Mouse (Mus musculus) neural tube, embryonic 11.5 days (tissue): ENCODE data around the gene Abracl. TPM values are rescaled to one million over a fixed set of nuclear protein-coding genes. Genes with fewer than 3 reads are reported as not detected.

ENCODE experiments used
- ATAC-seq: fragments of 200-750 bp; cut with Nextera tagmentation; 2 replicates; pipeline ENCODE4 v1.8.0; 2017; ENCODE audit warnings: moderate number of reproducible peaks, mild to moderate bottlenecking, moderate TSS enrichment, moderate library complexity; ENCODE audit not compliant: insufficient read depth, low FRiP score, low TSS enrichment
- DNase-seq: peaks from one replicate; pipeline ENCODE4 v3.0.0-alpha.2; 2015; ENCODE audit warnings: low spot score
- H3K27ac ChIP-seq: fragments of 300-500 bp; sonication (generic); 2 replicates; pipeline ENCODE4 v1.5.1; 2014; ENCODE audit warnings: low read depth, mild to moderate bottlenecking, low read length
- H3K27me3 ChIP-seq: fragments of 300-500 bp; sonication (generic); 2 replicates; pipeline ENCODE4 v1.6.1; 2014; ENCODE audit warnings: mild to moderate bottlenecking, low read length, mixed read lengths; ENCODE audit not compliant: control insufficient read depth, insufficient read depth
- H3K36me3 ChIP-seq: fragments of 300-500 bp; sonication (generic); 2 replicates; pipeline ENCODE4 v1.6.1; 2014; ENCODE audit warnings: mild to moderate bottlenecking, low read length, moderate library complexity, mixed read lengths; ENCODE audit not compliant: control insufficient read depth, insufficient read depth
- H3K4me1 ChIP-seq: fragments of 300-500 bp; sonication (generic); 2 replicates; pipeline ENCODE4 v1.6.1; 2014; ENCODE audit warnings: low read length, mixed read lengths; ENCODE audit not compliant: control insufficient read depth, insufficient read depth
- H3K4me2 ChIP-seq: fragments of 300-500 bp; sonication (generic); 2 replicates; pipeline ENCODE4 v1.6.1; 2014; ENCODE audit warnings: low read depth, mild to moderate bottlenecking, moderate library complexity
- H3K4me3 ChIP-seq: fragments of 300-500 bp; sonication (generic); 2 replicates; pipeline ENCODE4 v1.5.1; 2014; ENCODE audit warnings: low read depth, low read length
- H3K9ac ChIP-seq: fragments of 300-500 bp; sonication (generic); 2 replicates; pipeline ENCODE4 v1.6.1; 2014; ENCODE audit warnings: mild to moderate bottlenecking, low read length
- H3K9me3 ChIP-seq: fragments of 300-500 bp; sonication (generic); 2 replicates; pipeline ENCODE4 v1.6.1; 2016; ENCODE audit warnings: low read length; ENCODE audit not compliant: control insufficient read depth
- WGBS: fragments of 180-500 bp; shearing (Covaris S2); extraction: QIAGEN DNeasy Blood & Tissue Kit; methylation state at CpG from one replicate; pipeline ENCODE4 v1.1.7; 2014; 5-methylcytosine and 5-hydroxymethylcytosine counted together
- polyA plus RNA-seq: library from polyadenylated mRNA; unstranded; fragments of >200 nt; fragmentation: Nextera tagmentation; extraction: Ambion mirVana; gene quantifications from 2 replicates; pipeline ENCODE4 v1.2.1, GENCODE M21; 2014

The Abracl gene
- polyA plus RNA-seq, 1 experiment from 2014 or later = 179 TPM

DNA sequence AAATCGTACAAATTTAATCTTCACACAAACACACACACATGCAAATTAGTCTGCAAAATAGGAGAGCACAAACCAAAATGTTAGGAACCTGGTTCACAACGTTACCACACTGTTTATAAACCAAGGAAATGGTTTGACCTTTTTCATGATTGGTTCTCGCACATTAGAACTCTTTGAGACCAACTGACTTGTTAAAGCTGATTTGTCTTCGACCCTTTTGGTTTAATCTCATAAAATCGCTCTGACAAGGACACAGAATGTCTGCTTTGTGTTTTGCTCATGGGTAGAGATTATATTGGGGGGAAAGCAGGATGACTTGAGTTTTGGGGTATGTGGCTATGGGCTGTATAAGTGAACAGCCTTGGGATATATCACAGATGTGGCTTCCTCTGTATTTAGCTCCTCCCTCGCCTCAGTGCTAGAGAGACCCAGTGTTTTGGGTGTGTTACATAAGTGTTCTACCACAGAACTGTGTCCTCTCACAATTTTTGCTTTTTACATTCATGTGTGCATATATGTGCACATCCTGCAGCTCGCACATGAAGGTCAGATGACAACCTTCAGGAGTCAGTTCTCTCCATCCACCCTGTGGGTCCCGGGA lies 35.2 kb downstream of the Abracl start:
- Histone ChIP-seq H3K4me1 (no peaks in the 10 kb centered on the region), H3K4me3 (no peak overlapping the region), H3K9me3 (no peaks in the 10 kb centered on the region), H3K36me3 (no peaks in the 10 kb centered on the region), H3K4me2 (no peak overlapping the region), H3K27me3 (no peaks in the 10 kb centered on the region), H3K9ac (no peak overlapping the region), H3K27ac (no peak overlapping the region)
- WGBS = 88% methylated on average over 8 of the region's 8 CpGs
- DNase-seq (no peak), ATAC-seq (no peak)

DNA sequence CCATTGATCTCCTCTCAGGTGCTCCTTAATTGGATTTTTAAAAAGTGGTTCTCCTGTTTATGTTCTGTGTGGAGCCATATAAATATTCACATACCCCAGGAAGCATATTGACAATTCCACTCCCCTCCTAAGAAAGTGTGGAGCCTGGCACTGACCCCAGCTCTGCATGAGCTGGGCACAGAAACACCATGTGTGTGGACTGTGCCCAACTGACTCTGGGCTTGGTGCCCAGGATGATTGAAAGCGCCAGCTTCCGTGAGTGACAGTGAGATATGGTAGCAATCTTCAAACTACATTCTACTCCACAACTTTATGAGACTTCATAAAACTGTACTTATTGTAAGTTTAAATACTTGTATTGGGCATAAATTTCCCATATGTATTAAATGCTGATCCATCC lies 39.8 kb downstream of the Abracl start:
- H3K9ac ChIP-seq = no peak overlapping the region
- ATAC-seq = no peak

DNA sequence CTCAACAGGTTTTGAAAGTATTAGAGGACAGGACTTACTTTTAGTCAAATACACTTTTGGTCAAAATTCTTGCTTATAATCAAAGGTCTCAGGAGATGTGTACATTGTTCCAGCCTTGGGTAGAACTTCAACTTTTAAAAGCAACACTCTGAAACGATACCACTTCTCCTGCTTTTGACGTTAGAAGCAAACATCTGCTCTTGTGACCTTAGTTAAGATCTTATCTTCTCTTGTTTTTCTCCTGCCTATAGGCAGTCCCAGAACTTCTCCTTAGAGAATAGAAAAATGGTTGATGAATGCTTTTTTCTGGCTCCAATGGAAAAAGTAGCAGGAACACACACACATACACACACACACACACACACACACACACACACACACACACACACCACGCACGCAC lies 57.0 kb downstream of the Abracl start:
- no peaks in the 10 kb centered on the region for H3K36me3 ChIP-seq
- H3K4me2 ChIP-seq = no peak overlapping the region
- no peak overlapping the region for H3K4me3 ChIP-seq
- ATAC-seq (no peak), DNase-seq (no peak)
- H3K4me1 ChIP-seq = no peaks in the 10 kb centered on the region
- no peak overlapping the region for H3K9ac ChIP-seq
- WGBS = 88% methylated on average over 4 of the region's 4 CpGs
- H3K27me3 ChIP-seq = no peaks in the 10 kb centered on the region
- no peak overlapping the region for H3K27ac ChIP-seq
- H3K9me3 ChIP-seq = no peaks in the 10 kb centered on the region

More for the DNA sequence above, 39.8 kb downstream of the Abracl start:
- no peaks in the 10 kb centered on the region for H3K4me1 ChIP-seq
- no peaks in the 10 kb centered on the region for H3K27me3 ChIP-seq
- no peak overlapping the region for H3K4me2 ChIP-seq
- H3K36me3 ChIP-seq = no peaks in the 10 kb centered on the region
- no peak overlapping the region for H3K4me3 ChIP-seq
- no peak for DNase-seq
- H3K27ac ChIP-seq = no peak overlapping the region
- no peaks in the 10 kb centered on the region for H3K9me3 ChIP-seq
- WGBS = 91% methylated on average over 2 of the region's 2 CpGs

Other genes starting within 250 kb of the Abracl start
- gene Txlnb, start 227.1 kb downstream of the Abracl start, polyA plus RNA-seq = 4.2 and 4.6 TPM in 2 replicates
- gene Heca, start 75.2 kb downstream of the Abracl start, polyA plus RNA-seq = 3.6 and 4.1 TPM in 2 replicates
- gene Reps1, start 32.6 kb upstream of the Abracl start, polyA plus RNA-seq = 40.3 and 41.3 TPM in 2 replicates
- 0.29 TPM in 1 of 2 replicates, not detected in the other for gene Ect2l, start 187.6 kb upstream of the Abracl start, polyA plus RNA-seq
- 7.4 and 7.7 TPM in 2 replicates for gene Ccdc28a, start 211.7 kb upstream of the Abracl start, polyA plus RNA-seq